Mouse (Mus musculus) stomach, postnatal 0 days (tissue): ENCODE data around the gene Adh1.

Experiments used
- CTCF ChIP-seq: IDR thresholded peaks from 2 replicates; pipeline ENCODE4 v1.5.1; 2016; ENCODE audit warnings: antibody characterized with exemption, low read depth, mild to moderate bottlenecking, moderate library complexity
- EP300 ChIP-seq: optimal IDR thresholded peaks from 2 replicates; pipeline ENCODE3; 2016; ENCODE audit warnings: antibody characterized with exemption

DNA sequence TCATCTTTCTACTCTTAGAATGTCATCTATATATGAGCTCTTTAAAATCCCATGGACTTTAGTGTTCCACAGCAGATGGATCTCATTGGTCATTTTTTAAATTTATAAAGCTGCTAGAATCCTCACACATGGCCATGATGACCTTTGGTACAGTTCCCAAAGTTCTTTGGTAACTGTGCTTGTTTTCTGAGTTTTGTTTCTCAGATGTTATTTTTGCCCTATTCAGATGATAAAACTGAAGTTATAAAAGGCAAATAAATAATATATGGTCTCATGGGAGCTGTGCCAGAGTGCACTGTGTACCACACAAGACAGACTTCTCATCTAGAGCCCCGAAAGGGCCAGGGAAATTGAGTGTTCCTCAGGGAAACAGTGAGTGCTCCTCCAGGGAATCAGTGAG is 31.3 kb upstream of the Adh1 start:
- TF ChIP-seq CTCF = no peak
- TF ChIP-seq EP300 = no peak
